Mouse (Mus musculus) forebrain, embryonic 12.5 days (tissue): ENCODE data around the gene Btbd9. TPM values are rescaled to one million over a fixed set of nuclear protein-coding genes. Genes with fewer than 3 reads are reported as not detected.

Source experiments
- ATAC-seq: fragments of 200-750 bp; cut with Nextera tagmentation; 2 replicates; pipeline ENCODE4 v1.8.0; 2017; ENCODE audit warnings: moderate TSS enrichment; ENCODE audit not compliant: low FRiP score
- H3K27ac ChIP-seq: fragments of 300-500 bp; sonication (generic); 2 replicates; pipeline ENCODE4 v1.5.1; 2016; ENCODE audit warnings: mild to moderate bottlenecking
- H3K27me3 ChIP-seq: fragments of 300-500 bp; sonication (generic); 2 replicates; pipeline ENCODE4 v1.6.1; 2016; ENCODE audit warnings: mild to moderate bottlenecking
- H3K36me3 ChIP-seq: fragments of 300-500 bp; sonication (generic); replicated peaks from 2 replicates; pipeline ENCODE4 v1.6.1; 2016; ENCODE audit warnings: mild to moderate bottlenecking
- H3K4me1 ChIP-seq: fragments of 300-500 bp; sonication (generic); 2 replicates; pipeline ENCODE4 v1.6.1; 2016
- H3K4me2 ChIP-seq: fragments of 300-500 bp; sonication (generic); 2 replicates; pipeline ENCODE4 v1.6.1; 2016; ENCODE audit warnings: mild to moderate bottlenecking, moderate library complexity
- H3K4me3 ChIP-seq: fragments of 300-500 bp; sonication (generic); replicated peaks from 2 replicates; pipeline ENCODE4 v1.5.1; 2016; ENCODE audit warnings: mild to moderate bottlenecking
- H3K9ac ChIP-seq: fragments of 300-500 bp; sonication (generic); 2 replicates; pipeline ENCODE4 v1.6.1; 2016; ENCODE audit warnings: mild to moderate bottlenecking
- H3K9me3 ChIP-seq: fragments of 300-500 bp; sonication (generic); 2 replicates; pipeline ENCODE4 v1.6.1; 2016
- WGBS: fragments of 180-500 bp; shearing (Covaris S2); methylation state at CpG from one replicate; pipeline ENCODE4 v1.1.7; 2016; 5-methylcytosine and 5-hydroxymethylcytosine counted together
- polyA plus RNA-seq: library from polyadenylated mRNA; unstranded; fragments of >200 nt; fragmentation: Nextera tagmentation; extraction: Ambion mirVana; gene quantifications from 2 replicates; pipeline ENCODE4 v1.2.1, GENCODE M21; 2016

Gene Btbd9
- polyA plus RNA-seq, 1 experiment from 2014 or later = 85.9 TPM

GRCm38 (mm10) chr17:30610739-30611138 is 34.5 kb upstream of the Btbd9 start:
- Histone ChIP-seq H3K4me2 (peak overlapping the region; percentile 58; the same call in 1 of the 2 replicates), H3K4me3 (no peak overlapping the region), H3K27me3 (no peaks in the 10 kb centered on the region), H3K27ac (no peak overlapping the region), H3K36me3 (no peaks in the 10 kb centered on the region), H3K9ac (no peak overlapping the region), H3K9me3 (no peaks in the 10 kb centered on the region), H3K4me1 (peaks cover 34% of the 10 kb centered on the region)
- 38% methylated on average over 1 of the region's 1 CpGs for WGBS
- no peak for ATAC-seq

DNA sequence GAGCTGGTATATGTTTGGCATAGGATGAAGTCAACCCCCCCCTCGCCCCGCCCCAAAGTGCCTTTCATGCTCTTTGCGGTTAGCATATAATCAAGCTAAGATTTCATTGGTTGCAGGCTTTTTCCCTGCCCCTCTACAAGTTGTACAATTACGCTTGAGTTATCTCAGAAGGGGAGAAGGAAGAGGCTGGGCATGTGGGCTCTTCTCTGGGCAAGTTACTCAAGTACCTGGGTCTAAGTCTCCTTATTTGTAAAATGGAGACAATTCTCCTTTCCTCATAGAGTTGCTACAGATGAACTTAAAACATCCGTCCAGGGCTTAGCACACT is 33.7 kb upstream of the Btbd9 start:
- Histone ChIP-seq H3K27ac (no peak overlapping the region), H3K4me3 (no peak overlapping the region), H3K27me3 (no peaks in the 10 kb centered on the region), H3K36me3 (no peaks in the 10 kb centered on the region), H3K4me2 (no peak overlapping the region), H3K9ac (no peak overlapping the region), H3K4me1 (peaks cover 34% of the 10 kb centered on the region), H3K9me3 (no peaks in the 10 kb centered on the region)
- ATAC-seq = no peak
- 97% methylated on average over 5 of the region's 5 CpGs for WGBS

- ATAC-seq = no peak
- H3K4me1 ChIP-seq = peaks cover 34% of the 10 kb centered on the region
- no peak overlapping the region for H3K4me2 ChIP-seq
- H3K9ac ChIP-seq = no peak overlapping the region
- H3K36me3 ChIP-seq = no peaks in the 10 kb centered on the region
- no peak overlapping the region for H3K27ac ChIP-seq
- no peaks in the 10 kb centered on the region for H3K9me3 ChIP-seq
- WGBS = 92% methylated on average over 16 of the region's 16 CpGs
- H3K27me3 ChIP-seq = no peaks in the 10 kb centered on the region
- no peak overlapping the region for H3K4me3 ChIP-seq
Observed at GRCm38 (mm10) chr17:30609305-30609979, 33.2 kb upstream of the Btbd9 start.

- H3K4me1 ChIP-seq = peaks cover 34% of the 10 kb centered on the region
- no peak overlapping the region for H3K4me2 ChIP-seq
- no peaks in the 10 kb centered on the region for H3K9me3 ChIP-seq
- peaks cover 4% of the 10 kb centered on the region for H3K36me3 ChIP-seq
- no peaks in the 10 kb centered on the region for H3K27me3 ChIP-seq
- WGBS = 39% methylated on average over 8 of the region's 8 CpGs
- H3K4me3 ChIP-seq = no peak overlapping the region
- no peak for ATAC-seq
- H3K27ac ChIP-seq = peak overlapping the region; percentile 68
- H3K9ac ChIP-seq = 0 out of 2 replicates have a peak overlapping the region, but pooled peaks have one; percentile 7
Observed at GRCm38 (mm10) chr17:30607909-30608495, 31.7 kb upstream of the Btbd9 start.

GRCm38 (mm10) chr17:30607330-30607729 is 31.0 kb upstream of the Btbd9 start:
- Histone ChIP-seq H3K4me2 (no peak overlapping the region), H3K9me3 (no peaks in the 10 kb centered on the region)
- 87% methylated on average over 7 of the region's 7 CpGs for WGBS

GRCm38 (mm10) chr17:30606634-30607081 is 30.4 kb upstream of the Btbd9 start:
- Histone ChIP-seq H3K9me3 (no peaks in the 10 kb centered on the region), H3K27ac (no peak overlapping the region), H3K4me2 (no peak overlapping the region), H3K4me3 (no peak overlapping the region), H3K9ac (no peak overlapping the region), H3K36me3 (peaks cover 18% of the 10 kb centered on the region), H3K4me1 (peaks cover 30% of the 10 kb centered on the region), H3K27me3 (no peaks in the 10 kb centered on the region)
- WGBS = 94% methylated on average over 8 of the region's 8 CpGs
- no peak for ATAC-seq

More at GRCm38 (mm10) chr17:30607330-30607729, 31.0 kb upstream of the Btbd9 start:
- ATAC-seq = no peak
- Histone ChIP-seq H3K27ac (peak overlapping the region; percentile 68; the same call in 1 of the 2 replicates), H3K36me3 (peaks cover 11% of the 10 kb centered on the region), H3K9ac (no peak overlapping the region), H3K27me3 (no peaks in the 10 kb centered on the region), H3K4me1 (peaks cover 34% of the 10 kb centered on the region), H3K4me3 (no peak overlapping the region)

- 92% methylated on average over 11 of the region's 11 CpGs for WGBS
- no peak overlapping the region for H3K4me3 ChIP-seq
- H3K9ac ChIP-seq = no peak overlapping the region
- H3K36me3 ChIP-seq = peaks cover 18% of the 10 kb centered on the region
- ATAC-seq = no peak
- H3K4me1 ChIP-seq = peaks cover 26% of the 10 kb centered on the region
- no peak overlapping the region for H3K27ac ChIP-seq
- no peaks in the 10 kb centered on the region for H3K9me3 ChIP-seq
- H3K4me2 ChIP-seq = no peak overlapping the region
- H3K27me3 ChIP-seq = no peaks in the 10 kb centered on the region
Observed at GRCm38 (mm10) chr17:30606206-30606605, 29.9 kb upstream of the Btbd9 start.

DNA sequence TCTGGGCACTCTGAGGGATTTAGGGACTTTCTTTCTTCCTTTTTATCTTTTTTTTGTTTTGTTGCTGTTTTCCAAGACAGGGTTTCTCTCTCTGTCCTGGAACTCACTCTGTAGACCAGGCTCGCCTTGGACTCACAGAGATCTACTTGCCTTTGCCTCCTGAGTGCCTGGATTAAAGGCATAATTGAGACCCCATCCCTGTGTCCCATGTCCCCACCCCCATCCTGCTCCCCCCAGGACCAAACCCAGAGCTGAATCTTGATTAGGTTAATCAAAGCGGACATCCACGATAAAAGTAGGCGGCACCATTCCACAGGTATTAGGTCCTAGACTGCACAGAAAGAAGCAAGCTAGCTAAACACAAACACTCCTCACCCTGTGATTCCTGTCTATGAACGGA is 28.7 kb upstream of the Btbd9 start:
- H3K4me2 ChIP-seq = no peak overlapping the region
- no peaks in the 10 kb centered on the region for H3K9me3 ChIP-seq
- WGBS = 86% methylated on average over 5 of the region's 5 CpGs
- ATAC-seq = no peak
- no peak overlapping the region for H3K9ac ChIP-seq
- H3K36me3 ChIP-seq = peaks cover 25% of the 10 kb centered on the region
- H3K27me3 ChIP-seq = no peaks in the 10 kb centered on the region
- H3K4me3 ChIP-seq = no peak overlapping the region
- no peak overlapping the region for H3K27ac ChIP-seq
- peaks cover 19% of the 10 kb centered on the region for H3K4me1 ChIP-seq

- Histone ChIP-seq H3K36me3 (peaks cover 30% of the 10 kb centered on the region), H3K4me3 (no peak overlapping the region), H3K27me3 (no peaks in the 10 kb centered on the region), H3K4me2 (no peak overlapping the region), H3K4me1 (peaks cover 19% of the 10 kb centered on the region), H3K9me3 (no peaks in the 10 kb centered on the region), H3K9ac (no peak overlapping the region), H3K27ac (no peak overlapping the region)
- 90% methylated on average over 6 of the region's 6 CpGs for WGBS
- no peak for ATAC-seq
Observed at GRCm38 (mm10) chr17:30604296-30604695, 28.0 kb upstream of the Btbd9 start.

DNA sequence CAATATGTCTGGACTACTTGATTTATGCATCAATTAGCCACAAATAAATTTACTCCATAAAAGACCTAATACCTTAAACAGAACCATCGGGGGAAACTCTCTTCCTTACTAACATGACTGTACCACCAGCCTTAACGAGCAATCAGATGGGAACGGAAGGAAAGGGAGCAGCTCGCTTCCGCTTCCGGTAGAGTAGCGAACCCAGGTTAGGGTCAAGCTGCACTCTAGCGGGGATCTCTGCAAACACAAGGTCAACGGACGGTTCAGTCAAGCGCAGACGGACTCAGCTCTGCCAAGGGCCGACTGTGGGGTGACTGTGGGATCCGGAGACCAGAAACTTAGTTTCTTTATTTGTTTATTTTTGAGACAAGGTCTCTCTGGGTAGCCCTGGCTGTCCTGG is 25.9 kb upstream of the Btbd9 start:
- Histone ChIP-seq H3K4me3 (no peak overlapping the region), H3K9me3 (no peaks in the 10 kb centered on the region), H3K27me3 (no peaks in the 10 kb centered on the region), H3K4me2 (no peak overlapping the region), H3K4me1 (peaks cover 3% of the 10 kb centered on the region), H3K9ac (no peak overlapping the region), H3K27ac (no peak overlapping the region), H3K36me3 (peaks cover 42% of the 10 kb centered on the region)
- WGBS = 94% methylated on average over 14 of the region's 14 CpGs
- ATAC-seq = no peak

DNA sequence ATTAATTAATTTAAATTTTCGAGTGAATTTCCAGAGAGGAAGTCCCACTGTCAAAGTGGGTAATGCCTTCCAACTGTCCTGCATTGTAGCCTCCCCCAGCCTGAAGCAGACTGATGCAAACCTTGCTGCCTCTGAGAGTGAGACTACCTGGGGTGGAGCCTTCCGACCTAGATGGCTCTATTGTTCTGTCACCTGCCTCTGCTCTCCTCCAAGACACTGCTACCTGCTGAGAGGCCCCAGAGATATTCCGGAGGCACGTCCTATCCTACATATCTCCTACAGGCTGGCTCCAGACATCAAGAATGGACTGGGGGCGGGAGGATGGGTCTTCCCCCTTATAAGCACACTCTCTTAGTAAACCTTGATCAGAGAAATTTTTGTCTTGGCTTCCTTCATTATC is 22.0 kb upstream of the Btbd9 start:
- H3K27me3 ChIP-seq = no peaks in the 10 kb centered on the region
- peaks cover 63% of the 10 kb centered on the region for H3K36me3 ChIP-seq
- H3K4me3 ChIP-seq = no peak overlapping the region
- 76% methylated on average over 5 of the region's 5 CpGs for WGBS
- H3K4me2 ChIP-seq = no peak overlapping the region
- H3K9ac ChIP-seq = no peak overlapping the region
- H3K9me3 ChIP-seq = no peaks in the 10 kb centered on the region
- no peak for ATAC-seq
- 0 out of 2 replicates have a peak, but pooled peaks cover 8% of the 10 kb centered on the region for H3K4me1 ChIP-seq
- H3K27ac ChIP-seq = no peak overlapping the region

DNA sequence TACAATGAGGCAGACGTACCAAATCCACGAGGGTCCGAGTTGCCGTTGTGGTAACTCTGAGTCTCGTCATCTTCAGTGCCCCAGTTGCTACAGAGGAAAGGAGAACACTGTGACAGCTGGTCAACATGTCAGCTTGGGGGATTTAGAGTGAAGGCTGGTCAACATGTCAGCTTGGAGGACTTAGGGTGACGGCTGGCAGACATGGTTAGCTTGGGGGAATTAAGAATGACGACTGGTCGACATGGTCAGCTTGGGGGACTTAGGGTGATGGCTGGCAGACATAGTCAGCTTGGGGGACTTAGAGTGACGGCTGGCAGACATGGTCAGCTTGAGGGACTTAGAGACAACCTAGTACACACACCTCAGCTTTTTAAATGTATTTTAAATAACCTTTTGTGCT is 21.5 kb upstream of the Btbd9 start:
- no peaks in the 10 kb centered on the region for H3K27me3 ChIP-seq
- 94% methylated on average over 9 of the region's 9 CpGs for WGBS
- no peak overlapping the region for H3K4me2 ChIP-seq
- H3K9me3 ChIP-seq = no peaks in the 10 kb centered on the region
- H3K4me1 ChIP-seq = 0 out of 2 replicates have a peak, but pooled peaks cover 8% of the 10 kb centered on the region
- no peak overlapping the region for H3K27ac ChIP-seq
- H3K9ac ChIP-seq = no peak overlapping the region
- no peak overlapping the region for H3K4me3 ChIP-seq
- H3K36me3 ChIP-seq = peaks cover 61% of the 10 kb centered on the region
- ATAC-seq = no peak

- no peaks in the 10 kb centered on the region for H3K9me3 ChIP-seq
- H3K36me3 ChIP-seq = peaks cover 48% of the 10 kb centered on the region
- H3K27me3 ChIP-seq = no peaks in the 10 kb centered on the region
- no peak overlapping the region for H3K27ac ChIP-seq
- no peak overlapping the region for H3K4me3 ChIP-seq
- 56% methylated on average over 6 of the region's 6 CpGs for WGBS
- H3K4me2 ChIP-seq = no peak overlapping the region
- ATAC-seq = no peak
- H3K9ac ChIP-seq = no peak overlapping the region
- H3K4me1 ChIP-seq = peaks cover 14% of the 10 kb centered on the region
Observed at GRCm38 (mm10) chr17:30594846-30595245, 18.6 kb upstream of the Btbd9 start.
